Mouse (Mus musculus) Patski (cell line): ENCODE measurements around the gene Agbl4. TPM values are rescaled to one million over a fixed set of nuclear protein-coding genes. Genes with fewer than 3 reads are reported as not detected.

Experiments
- ATAC-seq: fragments of 100-300 bp; one replicate; pipeline ENCODE4 v1.8.0; 2021
- CTCF ChIA-PET: fragments of 350-600 bp; sonication (Branson Sonifier 250); formaldehyde crosslinking; loops from one replicate; lab custom pipeline; 2022; ENCODE audit warnings: inconsistent platforms; lab: Charles Lee
- POLR2A ChIA-PET: fragments of 350-600 bp; sonication (Branson Sonifier 250); formaldehyde crosslinking; loops from one replicate; lab custom pipeline; 2022; ENCODE audit warnings: antibody characterized with exemption, inconsistent platforms; lab: Charles Lee
- DNase-seq: peaks from one replicate; pipeline ENCODE4 v3.0.0-alpha.2; 2011; ENCODE audit warnings: low read depth, low spot score
- H3K27me3 ChIP-seq: fragments of 371-371 bp; one replicate; pipeline ENCODE4 v1.5.1; 2021
- CTCF ChIP-seq: fragments of 100-300 bp; IDR thresholded peaks from one replicate; pipeline ENCODE4 v1.5.1; 2021
- in situ Hi-C: fragments of 300-500 bp; cut with MboI; formaldehyde crosslinking; loops from 3 replicates; pipeline ENCODE4 v1.11.1; 2018; ENCODE audit warnings: low pct_unique_long_range_greater_than_20kb, mixed read lengths
- polyA plus RNA-seq: library from polyadenylated mRNA; unstranded; gene quantifications from one replicate; pipeline ENCODE4 v1.2.3, GENCODE M21; 2021

The Agbl4 gene
- polyA plus RNA-seq, 1 experiment from 2014 or later = 0.27 TPM

DNA sequence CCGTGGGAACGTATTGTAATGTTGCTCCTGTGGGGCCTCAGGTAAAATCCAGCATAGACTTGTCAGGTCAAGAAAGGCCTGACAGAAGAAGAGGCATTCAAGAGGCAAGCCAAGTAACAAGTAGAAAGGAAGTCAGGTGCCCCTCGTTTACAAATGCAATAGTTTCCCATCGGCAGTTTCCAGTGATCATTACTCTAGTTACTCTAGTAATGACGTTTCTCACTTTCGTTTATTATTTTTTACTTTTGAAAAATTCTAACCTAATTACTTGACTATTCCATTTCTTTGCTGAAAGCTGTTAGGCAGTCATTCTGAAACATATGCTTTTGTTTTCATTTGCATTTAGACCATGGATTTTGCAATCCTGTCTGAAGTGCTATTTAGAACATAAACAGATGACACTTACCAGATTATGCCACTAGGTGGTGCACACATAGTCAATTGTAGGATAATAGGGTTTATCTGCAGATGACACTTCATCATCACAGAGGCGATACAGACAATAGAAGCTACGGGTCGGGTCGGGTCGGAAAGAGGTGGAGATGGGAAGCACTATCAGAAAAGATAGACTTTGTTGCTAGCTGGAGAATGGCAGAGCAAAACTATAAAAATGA is 930.4 kb downstream of the Agbl4 start:
- DNase-seq (peak; percentile 4), ATAC-seq (no peak)
- POLR2A ChIA-PET = interaction anchor here (0.6 kb wide), 1 partner anchor 92 kb away, joined by 3 read pairs; no protein-coding TSS in a partner anchor
- peaks cover 4% of the 10 kb centered on the region for H3K27me3 ChIP-seq
- CTCF ChIA-PET = interaction anchor here (0.6 to 1.9 kb wide), 10 partner anchors 11 to 300 kb away, joined by 3 to 8 read pairs (median 3); no protein-coding TSS in a partner anchor
- in situ Hi-C loops = loop anchor here (5.0 kb wide), 2 partner anchors 89 to 164 kb away; partner anchors contain the start of gene Bend5
- peak; percentile 49 for TF ChIP-seq CTCF

DNA sequence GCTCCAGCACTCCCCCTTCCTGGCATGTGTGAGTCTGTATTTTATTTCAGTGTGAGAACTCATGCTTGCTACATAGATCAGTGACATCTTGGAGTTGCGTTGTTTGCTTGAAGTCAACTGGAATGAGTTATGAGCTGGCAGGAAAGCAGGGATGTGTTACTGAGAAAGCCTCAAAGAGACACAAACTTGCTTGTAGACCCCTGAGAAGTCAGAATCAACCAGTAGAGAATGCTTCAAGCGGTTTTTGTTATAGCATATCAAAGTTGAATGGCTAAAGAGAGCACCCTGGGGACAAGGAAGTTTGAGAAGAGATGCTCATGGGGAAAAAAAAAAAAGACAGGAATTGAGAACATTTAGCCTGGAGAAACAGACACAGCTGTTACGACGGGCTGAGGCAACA is 932.0 kb downstream of the Agbl4 start:
- DNase-seq (no peak), ATAC-seq (no peak)
- no peaks in the 10 kb centered on the region for H3K27me3 ChIP-seq
- in situ Hi-C loops = loop anchor here (5.0 kb wide), 2 partner anchors 88 to 163 kb away; partner anchors contain the start of gene Bend5
- no peak for TF ChIP-seq CTCF
- CTCF ChIA-PET = interaction anchor here (1.1 to 1.9 kb wide), 2 partner anchors 10 to 166 kb away, joined by 3 to 4 read pairs; no protein-coding TSS in a partner anchor
- POLR2A ChIA-PET = no interaction called here

DNA sequence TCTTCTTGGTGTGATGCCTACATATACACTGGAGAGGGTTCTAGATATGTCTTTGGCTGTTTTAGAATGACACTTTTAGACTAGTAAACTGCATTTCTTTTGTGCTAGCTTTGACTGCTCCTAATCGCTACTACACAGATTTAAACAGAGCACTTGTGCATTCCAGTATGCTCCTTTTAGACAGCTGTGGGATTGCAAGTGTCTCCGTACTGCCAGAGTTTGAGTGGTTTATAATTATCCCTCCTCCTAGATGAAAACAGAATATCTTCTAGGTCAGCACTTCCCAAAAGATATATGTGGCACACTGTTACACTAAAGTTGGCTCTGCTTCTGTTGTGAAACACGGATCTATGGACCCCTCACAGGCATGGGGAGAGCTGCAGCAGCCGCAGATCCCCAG is 935.4 kb downstream of the Agbl4 start:
- in situ Hi-C loops = no loop called here
- no peak for TF ChIP-seq CTCF
- ChIA-PET CTCF (no interaction called here), POLR2A (no interaction called here)
- no peaks in the 10 kb centered on the region for H3K27me3 ChIP-seq
- ATAC-seq = no peak
- DNase-seq = no peak

DNA sequence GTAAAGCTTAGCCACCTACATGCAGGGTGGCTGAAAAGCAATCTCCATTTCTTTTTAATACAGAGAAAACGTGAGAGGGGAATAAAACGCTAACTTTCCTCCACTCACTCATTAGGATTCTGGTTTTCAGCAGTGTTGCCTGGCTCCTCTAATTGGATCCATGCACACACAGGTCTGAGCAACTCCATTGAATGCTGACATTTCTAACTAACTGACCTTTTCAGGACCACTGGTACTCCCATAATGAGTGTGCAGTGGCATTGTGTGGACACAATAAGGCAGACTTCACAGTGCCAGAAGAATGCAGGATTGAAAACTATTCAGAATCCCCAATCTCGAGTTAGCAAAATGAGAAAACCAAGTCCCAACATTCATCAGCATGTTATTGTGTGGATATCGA is 952.5 kb downstream of the Agbl4 start:
- TF ChIP-seq CTCF = no peak
- CTCF ChIA-PET = no interaction called here
- POLR2A ChIA-PET = no interaction called here
- H3K27me3 ChIP-seq = no peaks in the 10 kb centered on the region
- DNase-seq = no peak
- in situ Hi-C loops = no loop called here
- ATAC-seq = no peak

DNA sequence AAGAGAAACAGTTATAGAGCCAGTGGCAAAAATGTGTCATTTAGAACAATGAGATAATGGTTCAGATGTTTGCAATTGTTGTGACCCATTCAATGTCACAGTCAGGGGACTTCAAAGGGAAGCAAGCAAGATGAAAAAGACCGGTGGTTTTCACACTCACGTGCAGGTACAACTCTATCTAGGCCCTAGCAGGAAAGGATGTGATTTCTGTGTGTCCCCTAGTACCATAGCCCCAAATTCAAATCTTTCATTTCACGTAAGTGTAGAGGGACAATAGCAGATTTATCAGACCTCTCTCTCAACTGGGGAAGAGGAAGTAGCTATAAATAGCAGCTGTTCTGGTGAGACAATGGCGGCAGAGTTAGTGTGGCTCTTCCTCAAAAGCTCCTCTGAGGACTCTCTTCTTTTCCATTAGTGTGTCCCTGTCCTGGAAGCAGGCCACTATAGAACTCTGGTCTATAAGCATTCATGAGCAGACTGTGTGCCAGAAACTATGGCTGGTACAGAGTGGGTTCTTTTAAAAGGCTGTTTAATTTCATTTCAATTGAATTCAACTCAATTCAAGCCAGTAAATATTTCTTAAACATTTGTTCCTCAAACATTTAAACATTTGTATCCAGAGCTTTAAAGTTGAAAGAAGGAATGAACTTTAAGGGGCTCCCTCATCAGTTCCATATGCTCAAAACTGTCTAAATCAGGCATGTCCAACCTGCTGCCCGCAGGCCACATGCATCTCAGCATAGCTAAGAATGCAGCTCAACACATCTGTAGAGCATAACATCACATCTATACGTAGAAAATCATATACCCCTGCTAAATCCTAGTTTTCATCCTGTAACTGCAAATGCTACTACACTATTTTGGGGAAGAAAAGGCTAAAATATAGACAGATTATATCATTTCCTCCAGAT is 953.4 kb downstream of the Agbl4 start:
- no peak for TF ChIP-seq CTCF
- no peaks in the 10 kb centered on the region for H3K27me3 ChIP-seq
- in situ Hi-C loops = no loop called here
- ChIA-PET POLR2A (no interaction called here), CTCF (no interaction called here)
- DNase-seq (no peak), ATAC-seq (no peak)

DNA sequence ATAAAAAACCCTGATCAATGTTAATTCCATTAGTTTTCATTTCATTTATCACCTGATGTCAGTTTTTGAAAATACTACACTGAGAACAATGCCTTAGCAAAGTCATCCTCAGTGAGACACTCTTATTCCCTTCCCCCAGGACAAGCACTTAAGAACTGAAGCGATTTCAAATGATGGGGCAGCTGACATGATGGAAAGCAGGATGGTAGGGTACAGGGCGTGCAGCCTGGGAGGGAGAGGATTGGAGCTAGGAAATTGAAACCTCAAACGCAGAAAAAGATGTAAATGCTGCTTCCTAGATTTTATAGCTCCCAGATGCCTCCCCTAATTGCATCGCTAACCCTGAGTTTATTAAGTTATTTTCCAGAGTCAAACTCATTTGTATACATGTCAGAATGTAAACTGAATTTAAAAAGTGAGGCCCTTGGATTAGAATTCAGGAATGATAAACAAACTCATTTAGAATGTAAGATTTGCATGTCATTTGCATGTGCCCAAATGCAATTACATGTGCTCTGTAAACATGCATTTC is 959.2 kb downstream of the Agbl4 start:
- CTCF ChIA-PET = interaction anchor here (1.1 to 1.5 kb wide), 2 partner anchors 10 to 13 kb away, joined by 5 read pairs; no protein-coding TSS in a partner anchor
- in situ Hi-C loops = no loop called here
- DNase-seq = no peak
- H3K27me3 ChIP-seq = no peaks in the 10 kb centered on the region
- POLR2A ChIA-PET = no interaction called here
- no peak for ATAC-seq
- TF ChIP-seq CTCF = no peak

DNA sequence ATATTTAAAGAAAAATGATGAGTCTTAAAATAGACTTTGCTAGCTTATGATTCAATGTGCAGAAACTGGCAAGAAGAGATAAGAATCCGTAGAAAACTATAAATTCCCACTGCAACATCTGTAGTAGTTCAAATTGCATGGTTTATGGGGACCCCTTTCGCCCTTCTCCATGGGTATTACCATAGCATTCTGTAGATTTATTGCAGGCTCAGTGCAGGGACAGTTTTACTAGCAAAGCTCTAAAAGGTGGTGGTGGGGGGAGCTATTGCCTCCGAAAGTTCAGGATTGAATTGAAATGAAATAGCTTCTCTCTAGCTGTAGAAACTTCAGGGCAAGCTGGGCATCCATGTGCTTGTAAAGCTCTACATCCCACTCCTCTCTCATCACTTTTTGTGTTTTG is 959.7 kb downstream of the Agbl4 start:
- POLR2A ChIA-PET = no interaction called here
- DNase-seq = no peak
- TF ChIP-seq CTCF = no peak
- no peaks in the 10 kb centered on the region for H3K27me3 ChIP-seq
- ATAC-seq = no peak
- CTCF ChIA-PET = interaction anchor here (1.1 to 1.5 kb wide), 2 partner anchors 10 to 12 kb away, joined by 5 read pairs; no protein-coding TSS in a partner anchor
- in situ Hi-C loops = no loop called here

DNA sequence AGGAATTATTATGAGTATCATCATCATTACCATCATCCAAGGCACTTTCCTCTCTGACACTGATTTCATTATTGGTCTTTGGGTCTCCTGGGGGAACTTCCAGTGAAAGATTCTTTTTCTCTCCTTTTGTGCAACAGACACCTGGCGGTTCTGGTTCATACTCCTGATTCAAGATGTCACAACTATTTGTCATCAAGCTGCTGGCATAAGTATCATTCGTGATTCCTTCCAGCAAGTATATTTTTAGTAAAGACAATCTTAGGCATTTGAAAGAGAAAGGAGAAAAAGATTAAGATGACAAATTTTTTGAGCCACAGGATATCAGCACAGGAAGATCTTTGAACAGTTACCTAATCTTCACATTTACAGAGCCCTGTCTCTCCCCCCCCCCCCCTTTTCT is 966.7 kb downstream of the Agbl4 start:
- in situ Hi-C loops = no loop called here
- ChIA-PET CTCF (no interaction called here), POLR2A (no interaction called here)
- DNase-seq = no peak
- no peak for ATAC-seq
- no peak for TF ChIP-seq CTCF
- H3K27me3 ChIP-seq = no peaks in the 10 kb centered on the region

DNA sequence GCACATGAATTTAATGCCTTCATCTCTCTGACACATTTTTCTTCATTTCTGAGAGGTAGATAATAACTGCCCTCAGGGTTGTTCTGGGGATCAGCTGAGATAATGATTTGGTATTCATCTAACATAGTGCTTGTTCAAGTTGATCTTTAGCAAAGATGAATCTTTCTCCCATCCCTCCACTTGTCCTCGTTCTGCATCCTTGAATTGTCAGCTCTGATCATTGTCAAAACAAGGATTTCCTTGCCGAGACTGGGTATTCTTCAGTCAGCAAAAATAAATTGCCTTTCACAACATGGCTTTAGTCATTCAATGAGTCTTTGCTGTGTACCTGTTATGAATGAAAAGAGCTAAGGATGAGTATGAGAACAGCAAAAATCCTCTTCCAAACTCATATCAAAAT is 970.3 kb downstream of the Agbl4 start:
- CTCF ChIA-PET = no interaction called here
- in situ Hi-C loops = no loop called here

DNA sequence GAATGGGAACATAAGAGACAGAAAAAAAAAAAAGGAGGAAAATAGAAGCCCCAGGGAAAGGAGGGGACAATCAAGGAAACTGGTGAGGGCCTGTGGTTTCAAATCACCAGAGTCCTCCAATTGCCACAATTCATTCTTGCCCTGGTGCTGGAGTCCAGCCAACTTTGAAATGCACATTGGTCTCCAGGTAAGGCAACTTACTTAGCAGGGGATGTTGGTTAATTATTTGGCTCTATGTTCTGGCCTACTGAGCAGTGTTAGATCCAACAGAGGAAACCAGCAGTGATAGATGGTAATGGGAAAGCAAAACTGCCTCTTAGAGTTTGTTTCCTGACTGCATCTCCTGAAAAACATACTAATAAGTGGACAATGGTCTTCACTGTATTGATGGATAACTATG is 979.7 kb downstream of the Agbl4 start:
- ChIA-PET CTCF (interaction anchor here (0.7 to 1.3 kb wide), 2 partner anchors 117 to 183 kb away, joined by 3 read pairs; no protein-coding TSS in a partner anchor), POLR2A (no interaction called here)
- no peaks in the 10 kb centered on the region for H3K27me3 ChIP-seq
- no peak for TF ChIP-seq CTCF
- no peak for DNase-seq
- no peak for ATAC-seq
- in situ Hi-C loops = no loop called here

More for the DNA sequence above, 970.3 kb downstream of the Agbl4 start:
- DNase-seq (no peak), ATAC-seq (no peak)
- TF ChIP-seq CTCF = no peak
- POLR2A ChIA-PET = no interaction called here
- no peaks in the 10 kb centered on the region for H3K27me3 ChIP-seq
